Mouse (Mus musculus) kidney, adult 8-10 months (tissue): ENCODE measurements around the gene Top3b.
"Not testable (repeated sequence)": the region's sequence is repeated elsewhere in the genome, so short reads cannot be mapped to it uniquely, and the experiment has no call there.

Experiments
- DNase-seq, 2 experiments: peaks; one replicate each; pipeline ENCODE4 v3.0.0; 2022

Gene Top3b

DNA sequence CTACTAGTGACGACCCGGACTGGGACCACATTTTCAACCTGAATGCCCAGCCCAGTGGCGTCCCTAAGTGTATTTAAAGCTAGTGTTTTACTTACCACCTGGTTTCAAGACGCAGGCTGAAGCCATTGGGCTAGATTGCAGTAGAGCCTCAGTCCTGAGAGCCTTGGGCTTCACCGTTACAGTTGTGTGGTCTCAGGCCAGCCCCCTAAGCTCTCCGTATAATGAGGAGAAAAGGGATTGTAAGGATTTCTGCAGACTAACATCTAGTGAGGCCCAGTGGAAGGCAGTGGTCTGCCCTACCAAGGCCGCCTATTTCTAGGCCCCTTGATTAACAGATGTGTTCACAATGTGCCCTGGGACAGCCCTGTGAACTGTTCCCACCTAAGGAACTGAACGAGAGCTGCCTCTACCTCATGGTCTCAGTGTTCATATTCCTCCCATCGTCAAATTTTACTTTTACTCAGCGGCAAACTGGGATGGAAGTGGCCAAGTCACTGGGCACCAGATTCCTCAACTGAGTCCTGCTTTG lies 26.6 kb downstream of the Top3b start:
- no peak for DNase-seq

- no peak for DNase-seq
Observed at GRCm38 (mm10) chr16:16902329-16902728, 31.8 kb downstream of the Top3b start.

- no peak for DNase-seq
Observed at GRCm38 (mm10) chr16:16903188-16903587, 32.7 kb downstream of the Top3b start.

DNA sequence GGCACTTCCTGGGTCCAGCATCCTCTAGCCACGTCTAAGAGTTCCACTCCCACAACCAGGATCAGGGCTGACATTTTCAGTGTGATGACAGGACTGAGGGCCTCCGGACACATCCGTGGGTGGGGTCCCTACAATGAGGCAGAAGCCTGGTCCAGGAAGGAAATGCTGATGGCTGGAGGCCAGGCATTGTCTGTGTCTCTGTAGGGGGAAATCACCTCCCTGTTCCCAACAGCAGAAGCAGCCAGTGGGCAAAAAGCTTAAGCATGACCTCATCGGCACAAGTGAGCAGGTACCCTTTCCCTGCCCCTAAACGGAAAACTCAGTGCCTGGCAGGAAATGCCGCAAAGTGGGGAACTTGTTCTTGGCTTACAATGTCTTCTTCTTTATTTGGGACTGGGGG lies 37.3 kb downstream of the Top3b start:
- peak; percentile 81 to 87 for DNase-seq

- DNase-seq, result peak; percentile 67 to 76
Observed at GRCm38 (mm10) chr16:16911641-16912597, 41.4 kb downstream of the Top3b start.

DNA sequence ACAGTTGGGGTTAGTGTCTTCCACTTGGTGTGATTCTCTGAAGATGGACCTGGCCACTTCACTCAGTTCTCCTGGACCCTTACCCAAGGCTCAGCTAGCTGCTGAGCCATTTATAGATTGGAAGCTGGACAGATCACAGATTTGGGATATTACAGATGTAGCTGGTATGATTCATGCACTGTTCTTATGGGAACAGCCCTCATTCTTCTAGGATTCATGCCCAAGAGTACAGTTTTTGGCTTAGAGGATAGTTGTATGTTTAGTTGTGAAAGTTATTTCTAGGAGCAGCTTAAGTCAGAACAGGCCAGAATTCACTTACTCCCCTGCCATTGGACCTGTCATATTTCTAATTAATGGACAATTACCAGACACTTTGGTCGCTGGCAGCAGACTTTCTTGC lies 42.9 kb downstream of the Top3b start:
- no peak for DNase-seq

DNA sequence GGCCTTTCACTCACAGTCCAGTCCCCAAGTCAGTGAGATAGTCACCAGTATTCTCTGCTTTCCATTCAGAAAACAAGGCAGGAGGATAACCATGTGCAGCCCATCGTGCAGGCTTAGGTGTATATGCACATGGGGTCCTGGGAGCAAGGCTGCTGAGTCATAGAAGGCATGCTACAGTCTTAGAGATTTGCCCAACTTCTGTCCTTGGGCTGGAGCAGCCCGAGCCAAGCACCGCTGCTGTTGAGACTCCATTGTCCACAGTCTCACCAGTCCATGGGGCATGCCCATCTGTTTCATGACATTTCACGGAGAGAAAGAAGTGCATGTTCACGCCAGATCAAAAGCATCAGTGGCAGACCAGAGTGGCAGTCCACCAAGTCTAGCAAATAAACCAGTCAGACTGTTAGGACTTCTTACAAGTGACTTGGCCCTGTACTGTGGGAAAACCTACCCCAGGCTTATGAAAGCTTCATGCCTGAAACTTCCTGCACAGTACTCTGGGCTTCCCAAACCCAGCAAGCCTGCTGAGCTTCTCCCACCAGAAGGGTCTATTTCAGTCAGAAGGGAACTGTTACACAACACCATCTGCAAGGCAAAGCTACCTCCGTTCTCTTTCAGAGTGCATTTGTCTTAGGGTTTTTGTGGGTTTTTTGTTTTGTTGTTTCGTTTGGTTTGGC lies 48.0 kb downstream of the Top3b start:
- DNase-seq, result no peak

- peak; percentile 25 to 49 for DNase-seq
Observed at GRCm38 (mm10) chr16:16921021-16921435, 50.5 kb downstream of the Top3b start.

- DNase-seq, result no peak
Observed at GRCm38 (mm10) chr16:16924481-16924880, 53.9 kb downstream of the Top3b start.

DNA sequence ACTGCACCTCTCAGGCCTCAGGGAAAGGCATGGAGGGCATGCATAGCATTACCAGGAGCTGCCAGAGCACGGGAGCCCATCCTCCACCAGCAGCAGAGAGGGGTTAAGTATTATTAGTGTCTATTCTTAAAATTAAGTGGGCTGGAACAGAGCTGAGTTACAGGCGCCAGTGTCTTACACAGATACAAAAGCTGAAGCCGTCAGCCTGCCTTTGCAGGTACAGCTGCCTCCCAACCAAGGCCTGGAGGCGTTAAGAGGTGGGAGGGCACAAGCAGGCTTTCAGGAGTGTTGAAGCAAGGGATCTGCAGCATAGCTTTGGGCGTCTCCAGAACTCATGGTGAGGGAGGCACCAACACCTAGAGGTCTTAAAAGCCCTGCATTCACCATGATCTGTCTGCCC lies 56.0 kb downstream of the Top3b start:
- DNase-seq, result no peak

GRCm38 (mm10) chr16:16928908-16929307 lies 58.4 kb downstream of the Top3b start:
- not testable (repeated sequence) for DNase-seq

DNA sequence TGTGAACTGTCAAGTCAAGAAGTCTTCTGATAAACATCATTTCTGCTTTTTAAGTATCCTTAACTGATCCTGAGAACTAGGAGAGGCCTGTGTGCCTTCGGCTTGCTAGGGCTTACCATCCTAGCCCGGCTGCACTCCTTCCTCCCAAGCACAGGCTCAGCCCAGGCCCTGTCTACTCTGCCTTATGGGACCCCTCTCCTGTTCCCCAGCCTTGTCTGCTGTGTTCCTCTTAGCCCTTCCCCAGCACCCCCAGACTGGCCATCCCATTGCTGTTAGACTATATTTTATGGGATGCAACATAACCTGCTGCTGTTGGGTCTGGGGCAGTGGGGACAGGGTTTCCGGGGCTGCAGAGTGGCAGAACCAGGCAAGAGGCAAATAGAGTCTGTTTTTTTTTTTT lies 59.8 kb downstream of the Top3b start:
- DNase-seq, result no peak

DNA sequence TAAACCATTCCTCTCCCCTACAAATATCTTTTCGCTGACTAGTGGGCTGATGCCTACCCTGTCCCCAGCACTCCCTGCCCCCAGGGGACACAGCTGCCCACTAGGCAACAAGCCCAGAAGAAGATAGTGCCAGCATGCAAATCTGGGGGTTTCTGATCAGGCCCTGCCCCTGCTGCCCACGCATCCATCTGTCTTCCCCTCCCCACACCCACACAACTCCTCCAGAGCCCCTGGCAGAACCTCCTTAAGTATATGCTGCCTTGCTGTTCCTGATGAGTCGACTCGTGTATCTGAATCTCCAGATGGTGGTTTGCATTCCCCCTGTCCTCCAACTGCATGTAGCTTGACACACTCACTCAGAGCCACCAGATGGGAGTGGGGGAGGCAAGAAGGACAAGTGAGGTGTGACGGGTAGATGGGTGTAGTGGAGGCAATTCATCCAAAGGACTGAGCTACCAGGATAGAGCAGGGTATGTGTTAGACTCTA lies 60.3 kb downstream of the Top3b start:
- DNase-seq, result no peak

DNA sequence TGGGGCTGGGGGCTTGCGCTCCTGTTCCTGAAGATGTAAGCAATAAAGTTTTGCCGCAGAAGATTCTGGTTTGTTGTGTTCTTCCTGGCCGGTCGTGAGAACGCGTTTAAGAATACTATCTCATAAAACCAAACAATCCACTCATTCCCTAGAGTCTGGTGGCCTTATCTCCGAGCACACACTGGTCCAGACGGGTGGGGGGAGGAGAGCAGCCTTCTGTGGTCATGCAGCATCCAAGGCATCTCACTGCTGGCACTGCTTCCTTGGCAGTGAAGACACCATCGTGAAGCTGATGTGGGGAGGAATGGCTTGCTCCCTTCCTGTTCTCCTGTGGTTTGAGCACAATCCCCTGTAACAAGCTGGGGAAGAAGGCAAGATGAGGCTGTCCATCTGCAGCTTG lies 69.0 kb downstream of the Top3b start:
- no peak for DNase-seq

GRCm38 (mm10) chr16:16941078-16941477 lies 70.5 kb downstream of the Top3b start:
- no peak for DNase-seq
